Mouse (Mus musculus) spleen, postnatal 14 days (tissue): ENCODE measurements around the gene Slc19a1.

Source experiments
- DNase-seq, 2 experiments: peaks; one replicate each; pipeline ENCODE4 v3.0.0; 2021 to 2022; ENCODE audit warnings: low spot score in 2 of 2

Gene Slc19a1

GRCm38 (mm10) chr10:77031768-77032375, at the start of gene Slc19a1:
Gene Slc19a1 (plus strand): TSS chr10:77032241.
- no peak for DNase-seq

- no peak for DNase-seq
Measured at GRCm38 (mm10) chr10:76988586-76988985, 43.5 kb upstream of the Slc19a1 start.

GRCm38 (mm10) chr10:76992456-76992855, 39.6 kb upstream of the Slc19a1 start:
- DNase-seq, result no peak

GRCm38 (mm10) chr10:76997759-76998513, 34.1 kb upstream of the Slc19a1 start:
- no peak for DNase-seq

GRCm38 (mm10) chr10:77004936-77005335, 27.1 kb upstream of the Slc19a1 start:
- DNase-seq, result no peak

GRCm38 (mm10) chr10:77007433-77008108, 24.5 kb upstream of the Slc19a1 start:
- no peak for DNase-seq

GRCm38 (mm10) chr10:77008109-77008561, 23.9 kb upstream of the Slc19a1 start:
- DNase-seq, result no peak

- no peak for DNase-seq
Measured at GRCm38 (mm10) chr10:77008698-77009097, 23.3 kb upstream of the Slc19a1 start.

GRCm38 (mm10) chr10:77011681-77012080, 20.4 kb upstream of the Slc19a1 start:
- no peak for DNase-seq

GRCm38 (mm10) chr10:77016080-77016479, 16.0 kb upstream of the Slc19a1 start:
- DNase-seq, result no peak

GRCm38 (mm10) chr10:77016499-77016898, 15.5 kb upstream of the Slc19a1 start:
- no peak for DNase-seq

GRCm38 (mm10) chr10:77017061-77017460, 15.0 kb upstream of the Slc19a1 start:
- DNase-seq, result no peak

- no peak for DNase-seq
Measured at GRCm38 (mm10) chr10:77017662-77018061, 14.4 kb upstream of the Slc19a1 start.

- peak; percentile 37 to 57 for DNase-seq
Measured at GRCm38 (mm10) chr10:77021399-77022052, 10.5 kb upstream of the Slc19a1 start.

GRCm38 (mm10) chr10:77022301-77023130, 9.5 kb upstream of the Slc19a1 start:
- no peak for DNase-seq

GRCm38 (mm10) chr10:77024231-77024630, 7.8 kb upstream of the Slc19a1 start:
- DNase-seq, result no peak

- DNase-seq, result no peak
Measured at GRCm38 (mm10) chr10:77026944-77027343, 5.1 kb upstream of the Slc19a1 start.

- no peak for DNase-seq
Measured at GRCm38 (mm10) chr10:77028782-77029296, 3.2 kb upstream of the Slc19a1 start.

- DNase-seq, result no peak
Measured at GRCm38 (mm10) chr10:77029761-77030160, 2.3 kb upstream of the Slc19a1 start.

- no peak for DNase-seq
Measured at GRCm38 (mm10) chr10:77030666-77031065, 1.4 kb upstream of the Slc19a1 start.
